Mouse (Mus musculus) natural killer cell, adult 2 months (primary cell): ENCODE results near the gene Tsc22d1.

ENCODE experiments used
- DNase-seq, 2 experiments: peaks; one replicate each; pipeline ENCODE4 v3.0.0; 2022; ENCODE audit warnings: low spot score in 2 of 2

The Tsc22d1 gene

GRCm38 (mm10) chr14:76414862-76415780, at the start of gene Tsc22d1:
TSS of gene Tsc22d1 (plus strand) at chr14:76414961.
- DNase-seq, result peak in 1 of 2 experiments; percentile 13

- DNase-seq, result no peak
These were observed 41.1 kb upstream of the Tsc22d1 start for GRCm38 (mm10) chr14:76373638-76374037.

- no peak for DNase-seq
These were observed 40.2 kb upstream of the Tsc22d1 start for GRCm38 (mm10) chr14:76374601-76375000.

- no peak for DNase-seq
These were observed 38.2 kb upstream of the Tsc22d1 start for GRCm38 (mm10) chr14:76376561-76376960.

- no peak for DNase-seq
These were observed 35.4 kb upstream of the Tsc22d1 start for GRCm38 (mm10) chr14:76379411-76379810.

- DNase-seq, result no peak
These were observed 26.7 kb upstream of the Tsc22d1 start for GRCm38 (mm10) chr14:76388025-76388424.

- no peak for DNase-seq
These were observed 16.5 kb upstream of the Tsc22d1 start for GRCm38 (mm10) chr14:76398251-76398650.

GRCm38 (mm10) chr14:76402574-76402973, 12.2 kb upstream of the Tsc22d1 start:
- DNase-seq, result no peak

GRCm38 (mm10) chr14:76409111-76409510, 5.7 kb upstream of the Tsc22d1 start:
- DNase-seq, result no peak

GRCm38 (mm10) chr14:76413773-76414121, 1.0 kb upstream of the Tsc22d1 start:
- DNase-seq, result no peak

- DNase-seq, result peak; percentile 87 to 88
These were observed 469 bp upstream of the Tsc22d1 start for GRCm38 (mm10) chr14:76414122-76414861.

- DNase-seq, result peak in 1 of 2 experiments; percentile 4
These were observed 1.1 kb downstream of the Tsc22d1 start for GRCm38 (mm10) chr14:76415781-76416301.

GRCm38 (mm10) chr14:76416366-76417040, 1.7 kb downstream of the Tsc22d1 start:
- no peak for DNase-seq

GRCm38 (mm10) chr14:76417346-76417745, 2.6 kb downstream of the Tsc22d1 start:
- no peak for DNase-seq

- DNase-seq, result no peak
These were observed 6.0 kb downstream of the Tsc22d1 start for GRCm38 (mm10) chr14:76420726-76421125.

- DNase-seq, result no peak
These were observed 6.4 kb downstream of the Tsc22d1 start for GRCm38 (mm10) chr14:76421162-76421561.

- DNase-seq, result no peak
These were observed 10.7 kb downstream of the Tsc22d1 start for GRCm38 (mm10) chr14:76425422-76425821.

GRCm38 (mm10) chr14:76425986-76426530, 11.3 kb downstream of the Tsc22d1 start:
- no peak for DNase-seq

- DNase-seq, result no peak
These were observed 14.1 kb downstream of the Tsc22d1 start for GRCm38 (mm10) chr14:76428855-76429254.

GRCm38 (mm10) chr14:76431918-76432317, 17.2 kb downstream of the Tsc22d1 start:
- DNase-seq, result no peak

GRCm38 (mm10) chr14:76432369-76432768, 17.6 kb downstream of the Tsc22d1 start:
- no peak for DNase-seq

GRCm38 (mm10) chr14:76432816-76433215, 18.1 kb downstream of the Tsc22d1 start:
- no peak for DNase-seq
